25 mouse cellular contexts compared by ENCODE assay signal in the genomic region with DNA sequence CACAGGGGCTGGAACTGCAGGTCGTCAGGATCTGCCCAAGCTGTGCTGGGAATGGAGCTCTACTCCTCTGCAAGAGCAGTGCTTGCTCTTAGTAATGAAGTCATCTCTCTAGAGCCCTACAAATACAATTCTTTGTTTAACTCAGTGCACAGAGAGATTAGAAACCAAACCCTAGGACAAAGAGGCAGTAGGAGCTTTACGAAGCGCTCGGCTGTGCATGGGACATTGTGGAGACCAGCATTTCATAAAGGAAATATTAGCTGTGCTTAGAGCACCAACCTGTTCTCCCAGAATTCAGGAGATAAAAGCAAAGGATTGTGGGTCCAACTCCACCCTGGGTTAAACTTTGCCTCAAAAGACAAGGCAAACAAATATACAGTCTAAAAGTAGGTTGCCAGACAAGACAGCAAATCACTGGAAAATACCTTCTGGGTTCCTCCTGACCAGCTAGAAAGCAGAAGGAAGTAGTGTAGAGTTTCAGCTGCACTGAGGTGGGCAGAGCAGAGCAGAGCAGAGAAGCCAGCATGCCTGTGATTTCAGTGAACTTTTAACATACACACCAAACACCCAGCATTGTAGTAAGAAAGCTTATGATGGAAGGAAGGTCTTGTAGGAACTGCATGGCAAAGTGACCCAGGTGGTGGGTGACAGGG. TPM values are rescaled to one million over a fixed set of nuclear protein-coding genes. Genes with fewer than 3 reads are reported as not detected.
DNase-seq lines count a peak whose midpoint lies in the region; ATAC-seq and TF ChIP-seq lines count a peak whose summit lies in the region.
"Had no signal": no experiment of that assay in that cellular context is flagged by ENCODE, and none has a peak within 500 bp of the region (broad histone marks: within the 10 kb centered on the region; RNA-seq: fewer than 3 reads in every experiment).

No protein-coding gene starts in this region.

- no peaks in the 10 kb centered on the region for H3K4me1 ChIP-seq in intestine, embryonic 14.5 days (replicated peaks; ENCODE audit: control insufficient read depth, insufficient read depth, low read length)
- no peaks in the 10 kb centered on the region for H3K4me1 ChIP-seq in intestine, postnatal 0 days (replicated peaks; ENCODE audit: control insufficient read depth, insufficient read depth, low read length)
- H3K4me1 ChIP-seq: embryonic facial prominence, embryonic 15.5 days; hindbrain, embryonic 10.5 days; limb, embryonic 13.5 days had no signal

- H3K27ac ChIP-seq in intestine, embryonic 14.5 days (ENCODE audit: low read depth): 0 out of 2 replicates have a peak overlapping the region, but pooled peaks have one; percentile 16
- no peak overlapping the region for H3K27ac ChIP-seq in intestine, postnatal 0 days (ENCODE audit: low read depth, low read length)
- no peak overlapping the region for H3K27ac ChIP-seq in left cerebral cortex, adult 2 months
- H3K27ac ChIP-seq: embryonic facial prominence, embryonic 15.5 days; hindbrain, embryonic 10.5 days; hindbrain, postnatal 0 days; limb, embryonic 13.5 days; liver, embryonic 14.5 days had no signal

- no peaks in the 10 kb centered on the region for H3K36me3 ChIP-seq in intestine, embryonic 14.5 days (ENCODE audit: control insufficient read depth, insufficient read depth, low read length)
- H3K36me3 ChIP-seq in intestine, postnatal 0 days (ENCODE audit: control insufficient read depth, insufficient read depth): no peaks in the 10 kb centered on the region
- H3K36me3 ChIP-seq: embryonic facial prominence, embryonic 15.5 days; hindbrain, embryonic 10.5 days; limb, embryonic 13.5 days had no signal

- no peak overlapping the region for H3K4me2 ChIP-seq in intestine, embryonic 14.5 days (ENCODE audit: low read length)
- no peak overlapping the region for H3K4me2 ChIP-seq in intestine, postnatal 0 days (replicated peaks; ENCODE audit: low read depth)
- H3K4me2 ChIP-seq: embryonic facial prominence, embryonic 15.5 days; limb, embryonic 13.5 days had no signal

- H3K27me3 ChIP-seq in intestine, embryonic 14.5 days (replicated peaks; ENCODE audit: control insufficient read depth, insufficient read depth, low read length): no peaks in the 10 kb centered on the region
- no peaks in the 10 kb centered on the region for H3K27me3 ChIP-seq in intestine, postnatal 0 days (replicated peaks; ENCODE audit: control insufficient read depth, insufficient read depth, low read length)

- ATAC-seq in intestine, embryonic 14.5 days (replicated peaks; ENCODE audit: low FRiP score, low TSS enrichment, low read depth): no peak
- no peak for ATAC-seq in intestine, postnatal 0 days
- ATAC-seq in neutrophil, adult 5-6 weeks (ENCODE audit: extremely low read depth, insufficient number of reproducible peaks, low FRiP score, poor library complexity, severe bottlenecking): peak; percentile 65; the same call in 1 of the 2 replicates
- ATAC-seq: forebrain, embryonic 16.5 days; hindbrain, postnatal 0 days; midbrain, embryonic 16.5 days had no signal

- H3K9me3 ChIP-seq in intestine, embryonic 14.5 days (ENCODE audit: control insufficient read depth, low read length): no peaks in the 10 kb centered on the region
- no peaks in the 10 kb centered on the region for H3K9me3 ChIP-seq in intestine, postnatal 0 days (ENCODE audit: control insufficient read depth)
- H3K9me3 ChIP-seq: embryonic facial prominence, embryonic 15.5 days; hindbrain, embryonic 10.5 days; limb, embryonic 13.5 days had no signal

- no peak overlapping the region for H3K4me3 ChIP-seq in intestine, embryonic 14.5 days (ENCODE audit: low read depth, low read length)
- H3K4me3 ChIP-seq in intestine, postnatal 0 days (ENCODE audit: low read depth, low read length): no peak overlapping the region
- no peak overlapping the region for H3K4me3 ChIP-seq in left cerebral cortex, adult 2 months
- H3K4me3 ChIP-seq: embryonic facial prominence, embryonic 15.5 days; hindbrain, embryonic 10.5 days; limb, embryonic 13.5 days had no signal

- DNase-seq in intestine, embryonic 14.5 days (ENCODE audit: low spot score): no peak
- peak; percentile 11 to 18 for DNase-seq in urinary bladder, postnatal 36 days (ENCODE audit: low spot score in 2 of 2)
- DNase-seq in urinary bladder, postnatal 10 days (ENCODE audit: low spot score): no peak
- DNase-seq in layer of hippocampus, postnatal 14 days (ENCODE audit: low spot score in 2 of 2): no peak
- no peak for DNase-seq in left cerebral cortex, adult 2 months (ENCODE audit: extremely low spot score in 1 of 2, low spot score in 2 of 2)
- no peak for DNase-seq in cerebellum, postnatal 25 days
- DNase-seq: cerebellum, adult 9-11 months; gastrocnemius, postnatal 25 days; kidney, adult 9 months; kidney, postnatal 36 days; layer of hippocampus, adult 9-11 months; lung, postnatal 10 days; right cerebral cortex, postnatal 25 days; thymus, adult 2 months had no signal

- no peak overlapping the region for H3K9ac ChIP-seq in intestine, embryonic 14.5 days (ENCODE audit: low read length)
- no peak overlapping the region for H3K9ac ChIP-seq in intestine, postnatal 0 days (ENCODE audit: low read depth, low read length)
- H3K9ac ChIP-seq: embryonic facial prominence, embryonic 15.5 days; limb, embryonic 13.5 days; liver, embryonic 14.5 days had no signal

- no peak for TF ChIP-seq CTCF in intestine, postnatal 0 days (IDR thresholded peaks at IDR 0.05; ENCODE audit: low read depth)
- no peak for TF ChIP-seq CTCF in left cerebral cortex, adult 2 months (IDR thresholded peaks at IDR 0.05)

- WGBS in intestine, embryonic 14.5 days: 71% methylated on average over 4 of the region's 4 CpGs
- WGBS in intestine, postnatal 0 days: 44% methylated on average over 4 of the region's 4 CpGs

- intact Hi-C loops in left cerebral cortex, adult 2 months (cut with DNase I): no loop called here

RNA-seq across cellular contexts. Expression of gene Ccr6, which starts 10.4 kb away (rescaled TPM):
- 0.67 and 0.68 TPM in 2 replicates for polyA plus RNA-seq in intestine, embryonic 14.5 days (2014; fragmentation: Nextera tagmentation; extraction: Ambion mirVana)
- polyA plus RNA-seq in intestine, postnatal 0 days (2015; fragmentation: Nextera tagmentation; extraction: Ambion mirVana): 0.46 TPM in 2 replicates
- 73.4 and 82.4 TPM in 2 replicates for total RNA-seq in neutrophil, adult 5-6 weeks (2017)
- total RNA-seq in layer of hippocampus, postnatal 14 days (2021): not detected
- not detected for total RNA-seq in left cerebral cortex, adult 2 months (2021)
- total RNA-seq: gastrocnemius, postnatal 25 days; hindbrain, postnatal 0 days; left cerebral cortex, postnatal 10 days; megakaryocyte-erythroid progenitor cell, adult 5-6 weeks had no signal
- polyA plus RNA-seq: embryonic facial prominence, embryonic 15.5 days; forebrain, embryonic 16.5 days; hindbrain, embryonic 10.5 days; hindbrain, postnatal 0 days; limb, embryonic 13.5 days; midbrain, embryonic 16.5 days had no signal

RNA-seq across cellular contexts. Expression of gene Mpc1, which starts 36.5 kb away (rescaled TPM):
- polyA plus RNA-seq in intestine, embryonic 14.5 days (2014; fragmentation: Nextera tagmentation; extraction: Ambion mirVana): 168 and 170 TPM in 2 replicates
- 294 and 297 TPM in 2 replicates for polyA plus RNA-seq in intestine, postnatal 0 days (2015; fragmentation: Nextera tagmentation; extraction: Ambion mirVana)
- 113 and 123 TPM in 2 replicates for total RNA-seq in neutrophil, adult 5-6 weeks (2017)
- total RNA-seq in layer of hippocampus, postnatal 14 days (2021): 100 to 1,000 TPM; 165 to 175 TPM
- total RNA-seq in left cerebral cortex, adult 2 months (2021): 100 to 1,000 TPM; 170 to 173 TPM

Comparison
In these comparisons a context has a peak if more than half of its experiments do, and no peak if none do; other contexts are left out.
1. DNase-seq: peak in urinary bladder, postnatal 36 days (2 of 2); none in intestine, embryonic 14.5 days (single experiment), urinary bladder, postnatal 10 days (single experiment), layer of hippocampus, postnatal 14 days (0 of 2), left cerebral cortex, adult 2 months (0 of 2) and cerebellum, postnatal 25 days (0 of 2).
2. RNA of gene Ccr6, which starts 10.4 kb away (total RNA-seq): 73.4 to 82.4 TPM in neutrophil, adult 5-6 weeks; not detected in left cerebral cortex, adult 2 months and not detected in layer of hippocampus, postnatal 14 days; every median in the first group is over 10 times any median in the second.